Comparison of ENCODE assay signal across 8 mouse cellular contexts in the genomic region with DNA sequence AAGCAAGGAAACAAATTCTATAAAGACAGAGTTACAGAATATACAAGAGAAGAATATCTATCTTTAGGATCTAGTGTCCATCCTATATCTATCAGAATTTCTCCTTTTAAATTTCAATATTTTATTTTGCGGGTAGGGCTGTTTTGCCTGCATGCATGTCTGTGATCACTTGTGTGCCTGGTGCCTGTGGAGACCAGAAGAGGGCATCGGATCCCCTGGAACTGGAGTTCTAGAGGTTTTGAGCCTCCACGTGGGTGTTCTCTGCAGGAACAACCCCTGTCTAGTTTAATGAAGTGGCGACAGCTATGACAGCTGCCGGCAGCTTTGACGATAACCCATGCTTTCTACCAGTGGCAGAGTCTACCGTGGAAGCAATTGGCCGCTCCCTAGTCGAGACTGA. TPM values are rescaled to one million over a fixed set of nuclear protein-coding genes. Genes with fewer than 3 reads are reported as not detected.
DNase-seq lines count a peak whose midpoint lies in the region; ATAC-seq and TF ChIP-seq lines count a peak whose summit lies in the region.

No protein-coding gene starts in this region.

- no peaks in the 10 kb centered on the region; the same call in 1 of the 2 replicates for H3K4me1 ChIP-seq in spleen, adult 2 months (ENCODE audit: control insufficient read depth, insufficient read depth, insufficient read length)
- no peaks in the 10 kb centered on the region; the same call in none of the 2 replicates for H3K4me1 ChIP-seq in bone marrow, adult 2 months (ENCODE audit: control insufficient read depth, insufficient read depth, low read length)
- 0 out of 2 replicates have a peak, but pooled peaks cover 6% of the 10 kb centered on the region for H3K4me1 ChIP-seq in kidney, adult 2 months (ENCODE audit: control insufficient read depth, insufficient read depth, low read length)
- no peaks in the 10 kb centered on the region for H3K4me1 ChIP-seq in liver, embryonic 11.5 days (replicated peaks; ENCODE audit: control insufficient read depth, insufficient read depth, low read length)
- 0 out of 2 replicates have a peak, but pooled peaks cover 5% of the 10 kb centered on the region for H3K4me1 ChIP-seq in forebrain, embryonic 12.5 days

- H3K36me3 ChIP-seq in spleen, adult 2 months (ENCODE audit: control insufficient read depth, insufficient read depth, low read length) = no peaks in the 10 kb centered on the region
- no peaks in the 10 kb centered on the region for H3K36me3 ChIP-seq in kidney, adult 2 months (ENCODE audit: control insufficient read depth, insufficient read depth, low read length)
- no peaks in the 10 kb centered on the region for H3K36me3 ChIP-seq in liver, embryonic 11.5 days (ENCODE audit: control insufficient read depth, insufficient read depth, low read length)
- no peaks in the 10 kb centered on the region for H3K36me3 ChIP-seq in forebrain, embryonic 12.5 days (replicated peaks)

- peak; percentile 54 for ATAC-seq in liver, embryonic 11.5 days (replicated peaks; ENCODE audit: low FRiP score)
- no peak for ATAC-seq in forebrain, embryonic 12.5 days (ENCODE audit: low FRiP score)

- TF ChIP-seq CTCF in spleen, adult 2 months (IDR thresholded peaks at IDR 0.05; ENCODE audit: extremely low read depth, insufficient read depth, insufficient read length, insufficient replicate concordance) = no peak
- no peak for TF ChIP-seq CTCF in bone marrow, adult 2 months (IDR thresholded peaks at IDR 0.05; ENCODE audit: control insufficient read depth, insufficient read depth, low read length)
- TF ChIP-seq CTCF in kidney, adult 2 months (conservative IDR thresholded peaks at IDR 0.05; ENCODE audit: insufficient read depth, insufficient read length, low read depth, low read length) = peak; percentile 64

- peak overlapping the region; percentile 55 for H3K4me2 ChIP-seq in liver, embryonic 11.5 days
- no peak overlapping the region for H3K4me2 ChIP-seq in forebrain, embryonic 12.5 days

- H3K9ac ChIP-seq in liver, embryonic 11.5 days (ENCODE audit: low read depth, low read length) = no peak overlapping the region
- H3K9ac ChIP-seq in forebrain, embryonic 12.5 days = no peak overlapping the region

- H3K27me3 ChIP-seq in spleen, adult 2 months (ENCODE audit: control insufficient read depth, insufficient read depth, low read length) = no peaks in the 10 kb centered on the region
- H3K27me3 ChIP-seq in kidney, adult 2 months (replicated peaks; ENCODE audit: control insufficient read depth, insufficient read depth, low read length) = no peaks in the 10 kb centered on the region
- H3K27me3 ChIP-seq in liver, embryonic 11.5 days (replicated peaks; ENCODE audit: control insufficient read depth, insufficient read depth, low read length) = no peaks in the 10 kb centered on the region; the same call in 1 of the 2 replicates
- no peaks in the 10 kb centered on the region for H3K27me3 ChIP-seq in forebrain, embryonic 12.5 days

- H3K27ac ChIP-seq in spleen, adult 2 months (ENCODE audit: insufficient read depth, low read length) = no peak overlapping the region
- no peak overlapping the region for H3K27ac ChIP-seq in bone marrow, adult 2 months (ENCODE audit: control insufficient read depth, insufficient read depth, low read depth, low read length, poor library complexity)
- no peak overlapping the region for H3K27ac ChIP-seq in kidney, adult 2 months (ENCODE audit: insufficient read depth, low read depth, low read length)
- H3K27ac ChIP-seq in liver, embryonic 11.5 days (ENCODE audit: low read depth, low read length) = no peak overlapping the region
- no peak overlapping the region for H3K27ac ChIP-seq in forebrain, embryonic 12.5 days

- peak overlapping the region; percentile 10; the same call in 1 of the 2 replicates for H3K4me3 ChIP-seq in spleen, adult 2 months (ENCODE audit: extremely low read depth, insufficient read depth, insufficient read length)
- H3K4me3 ChIP-seq in bone marrow, adult 2 months (replicated peaks; ENCODE audit: control insufficient read depth, low read depth, low read length) = peak overlapping the region; percentile 5
- no peak overlapping the region for H3K4me3 ChIP-seq in kidney, adult 2 months (ENCODE audit: insufficient read depth, low read depth, low read length)
- peak overlapping the region; percentile 24; the same call in 1 of the 2 replicates for H3K4me3 ChIP-seq in liver, embryonic 11.5 days (ENCODE audit: low read depth, low read length)
- H3K4me3 ChIP-seq in forebrain, embryonic 12.5 days (replicated peaks) = no peak overlapping the region

- no peaks in the 10 kb centered on the region for H3K9me3 ChIP-seq in liver, embryonic 11.5 days (ENCODE audit: control insufficient read depth, low read length)
- H3K9me3 ChIP-seq in forebrain, embryonic 12.5 days = no peaks in the 10 kb centered on the region

- WGBS in spleen, adult 2 months = 17% methylated on average over 9 of the region's 9 CpGs
- 15% methylated on average over 9 of the region's 9 CpGs for WGBS in bone marrow, adult 2 months
- 16% methylated on average over 9 of the region's 9 CpGs for WGBS in kidney, adult 2 months
- WGBS in liver, embryonic 11.5 days = 10% methylated on average over 9 of the region's 9 CpGs
- 44% methylated on average over 9 of the region's 9 CpGs for WGBS in forebrain, embryonic 12.5 days

- TF ChIP-seq POLR2A in spleen, adult 2 months (IDR thresholded peaks at IDR 0.05; ENCODE audit: low read depth, low read length) = no peak
- no peak for TF ChIP-seq POLR2A in bone marrow, adult 2 months (IDR thresholded peaks at IDR 0.05; ENCODE audit: borderline replicate concordance, control insufficient read depth, low read depth, low read length)
- no peak for TF ChIP-seq POLR2A in kidney, adult 2 months (IDR thresholded peaks at IDR 0.05; ENCODE audit: low read depth, low read length)

- no peak for DNase-seq in spleen, adult 2 months (ENCODE audit: low read depth in 1 of 2, low spot score in 2 of 2)
- DNase-seq in spleen, postnatal 4 days (ENCODE audit: low spot score in 2 of 2) = no peak
- DNase-seq in heart, adult 8-10 months (ENCODE audit: low spot score) = peak; percentile 33
- DNase-seq in kidney, adult 2 months = peak; percentile 77
- DNase-seq in liver, embryonic 11.5 days (ENCODE audit: low spot score) = peak; percentile 46
- peak; percentile 31 for DNase-seq in neural tube, embryonic 10.5 days (ENCODE audit: extremely low spot score, low spot score)

RNA-seq across cellular contexts. Expression of gene Pdzk1, which starts 16.0 kb away (rescaled TPM):
- 0.11 TPM in 1 of 2 replicates, not detected in the other for polyA plus RNA-seq in spleen, adult 2 months (2012; rRNA removed)
- 8.2 and 8.6 TPM in 2 replicates for polyA plus RNA-seq in bone marrow, adult 2 months (2011; ENCODE audit: insufficient read depth, insufficient read length, low replicate concordance, missing spikeins)
- total RNA-seq in heart, adult 8-10 months (2022) = not detected
- 343 and 414 TPM in 2 replicates for polyA plus RNA-seq in kidney, adult 2 months (2012; rRNA removed)
- 5.4 and 6.0 TPM in 2 replicates for polyA plus RNA-seq in liver, embryonic 11.5 days (2014; fragmentation: Nextera tagmentation; extraction: Ambion mirVana)
- polyA plus RNA-seq in forebrain, embryonic 12.5 days (2016; fragmentation: Nextera tagmentation; extraction: Ambion mirVana) = not detected in 2 replicates

RNA-seq across cellular contexts. Expression of gene Cd160, which starts 16.0 kb away (rescaled TPM):
- 3.2 and 3.8 TPM in 2 replicates for polyA plus RNA-seq in spleen, adult 2 months (2012; rRNA removed)
- polyA plus RNA-seq in bone marrow, adult 2 months (2011; ENCODE audit: insufficient read depth, insufficient read length, low replicate concordance, missing spikeins) = 0.88 TPM in 1 of 2 replicates, not detected in the other
- not detected for total RNA-seq in heart, adult 8-10 months (2022)
- polyA plus RNA-seq in kidney, adult 2 months (2012; rRNA removed) = 0.08 and 0.33 TPM in 2 replicates
- 0.12 and 0.19 TPM in 2 replicates for polyA plus RNA-seq in liver, embryonic 11.5 days (2014; fragmentation: Nextera tagmentation; extraction: Ambion mirVana)
- polyA plus RNA-seq in forebrain, embryonic 12.5 days (2016; fragmentation: Nextera tagmentation; extraction: Ambion mirVana) = 0.19 and 0.21 TPM in 2 replicates

Comparison
In these comparisons a context has a peak if more than half of its experiments do, and no peak if none do; other contexts are left out.
1. DNase-seq: peak in heart, adult 8-10 months (single experiment), kidney, adult 2 months (single experiment), liver, embryonic 11.5 days (single experiment) and neural tube, embryonic 10.5 days (single experiment); none in spleen, adult 2 months (0 of 2) and spleen, postnatal 4 days (0 of 2).
2. H3K4me3 ChIP-seq: peak in spleen, adult 2 months (single experiment), bone marrow, adult 2 months (single experiment) and liver, embryonic 11.5 days (single experiment); none in kidney, adult 2 months (single experiment) and forebrain, embryonic 12.5 days (single experiment).
3. RNA of gene Pdzk1, which starts 16.0 kb away (polyA plus RNA-seq): 343 to 414 TPM in kidney, adult 2 months; 8.2 to 8.6 TPM in bone marrow, adult 2 months, 5.4 to 6.0 TPM in liver, embryonic 11.5 days, 0.11 TPM in spleen, adult 2 months and not detected in forebrain, embryonic 12.5 days; every median in the first group is over 10 times any median in the second.